Mouse (Mus musculus): Measurements from ENCODE around the gene Parp14.

Parp14 gene

GRCm38 (mm10) chr16:35869656-35870055 is 1.7 kb downstream of the Parp14 start:
- DNase-seq = no peak

- peak; percentile 40 for DNase-seq
These were observed 2.2 kb downstream of the Parp14 start for GRCm38 (mm10) chr16:35869126-35869525.

GRCm38 (mm10) chr16:35867726-35868125 is 3.6 kb downstream of the Parp14 start:
- no peak for DNase-seq

- DNase-seq = no peak
These were observed 9.3 kb downstream of the Parp14 start for GRCm38 (mm10) chr16:35862057-35862456.

- peak; percentile 40 for DNase-seq
These were observed 11.1 kb downstream of the Parp14 start for GRCm38 (mm10) chr16:35860236-35860635.

- no peak for DNase-seq
These were observed 14.6 kb downstream of the Parp14 start for GRCm38 (mm10) chr16:35856766-35857165.

- DNase-seq = no peak
These were observed 15.5 kb downstream of the Parp14 start for GRCm38 (mm10) chr16:35855846-35856245.

- DNase-seq = no peak
These were observed 24.2 kb downstream of the Parp14 start for GRCm38 (mm10) chr16:35847138-35847537.

- peak; percentile 70 for DNase-seq
These were observed 31.7 kb downstream of the Parp14 start for GRCm38 (mm10) chr16:35839680-35840079.

GRCm38 (mm10) chr16:35834653-35835052 is 36.7 kb downstream of the Parp14 start:
- DNase-seq = no peak

GRCm38 (mm10) chr16:35832926-35833325 is 38.4 kb downstream of the Parp14 start:
- no peak for DNase-seq

- DNase-seq = peak; percentile 26
These were observed 41.3 kb downstream of the Parp14 start for GRCm38 (mm10) chr16:35829999-35830398.

- peak; percentile 86 for DNase-seq
These were observed 53.9 kb downstream of the Parp14 start for GRCm38 (mm10) chr16:35817255-35818089.

GRCm38 (mm10) chr16:35813119-35813518 is 58.2 kb downstream of the Parp14 start:
- no peak for DNase-seq

- DNase-seq = no peak
These were observed 62.5 kb downstream of the Parp14 start for GRCm38 (mm10) chr16:35808838-35809237.

GRCm38 (mm10) chr16:35807663-35807992 is 63.7 kb downstream of the Parp14 start:
- no peak for DNase-seq

GRCm38 (mm10) chr16:35806973-35807662 is 64.2 kb downstream of the Parp14 start:
- no peak for DNase-seq

- DNase-seq = no peak
These were observed 67.6 kb downstream of the Parp14 start for GRCm38 (mm10) chr16:35803723-35804122.

GRCm38 (mm10) chr16:35802163-35802562 is 69.2 kb downstream of the Parp14 start:
- peak; percentile 6 for DNase-seq

GRCm38 (mm10) chr16:35791962-35792521 is 79.3 kb downstream of the Parp14 start:
- no peak for DNase-seq

- DNase-seq = no peak
These were observed 83.0 kb downstream of the Parp14 start for GRCm38 (mm10) chr16:35788330-35788729.

- DNase-seq = no peak
These were observed 83.7 kb downstream of the Parp14 start for GRCm38 (mm10) chr16:35787568-35788189.

GRCm38 (mm10) chr16:35787163-35787562 is 84.2 kb downstream of the Parp14 start:
- no peak for DNase-seq
